Mouse (Mus musculus): ENCODE results near the gene Zfp282. TPM values are rescaled to one million over a fixed set of nuclear protein-coding genes. Genes with fewer than 3 reads are reported as not detected.
A peak's percentile ranks its signal among the peaks of the same experiment; 100 is the strongest.

Gene Zfp282
- 25.3 and 26.5 TPM in 2 replicates for polyA plus RNA-seq (2016; fragmentation: Nextera tagmentation; extraction: Ambion mirVana)

GRCm38 (mm10) chr6:47877058-47877457, at the start of gene Zfp282:
Gene Zfp282 (plus strand): TSS chr6:47877204.
- Histone ChIP-seq H3K27ac (peak within 1 kb of the TSS; percentile 99), H3K27me3 (no peaks in the 10 kb centered on the region), H3K4me2 (peak within 1 kb of the TSS; percentile 89), H3K9ac (replicated peaks) (peak within 1 kb of the TSS; percentile 98), H3K4me3 (replicated peaks) (peak within 1 kb of the TSS; percentile 91), H3K36me3 (peaks cover 28% of the 10 kb centered on the region), H3K4me1 (replicated peaks) (peaks cover 15% of the 10 kb centered on the region), H3K9me3 (no peaks in the 10 kb centered on the region)
- no peak; the same call in 1 of the 2 replicates for ATAC-seq (ENCODE audit: insufficient number of reproducible peaks, insufficient read depth, low FRiP score, low TSS enrichment, low read depth)
- 6% methylated on average over 9 of the region's 9 CpGs for WGBS

DNA sequence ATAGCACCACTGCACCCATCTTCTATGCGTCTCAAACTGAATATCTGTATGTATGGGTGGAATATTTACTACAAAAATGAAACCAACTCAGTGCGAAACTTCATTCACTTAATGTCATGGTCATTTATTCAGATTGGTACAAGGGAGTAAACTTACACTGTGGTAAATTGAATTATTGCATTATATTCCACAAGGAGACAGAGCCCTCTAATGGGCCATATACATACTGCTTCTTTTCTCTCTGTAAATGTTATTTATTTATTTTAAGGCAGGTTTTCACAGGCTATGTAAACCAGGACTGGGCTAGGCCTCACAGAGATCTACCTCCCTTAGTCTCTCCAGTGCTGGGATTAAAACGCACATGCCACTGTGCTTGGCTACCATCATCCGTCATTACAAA, 49.5 kb upstream of the Zfp282 start:
- no peak overlapping the region for H3K27ac ChIP-seq
- no peaks in the 10 kb centered on the region for H3K9me3 ChIP-seq
- no peak overlapping the region for H3K4me2 ChIP-seq
- no peak for ATAC-seq (ENCODE audit: insufficient number of reproducible peaks, insufficient read depth, low FRiP score, low TSS enrichment, low read depth)
- no peak overlapping the region for H3K4me3 ChIP-seq (replicated peaks)
- H3K4me1 ChIP-seq (replicated peaks), result peaks cover 5% of the 10 kb centered on the region; the same call in 1 of the 2 replicates
- peaks cover 32% of the 10 kb centered on the region for H3K36me3 ChIP-seq
- H3K27me3 ChIP-seq, result no peaks in the 10 kb centered on the region
- no peak overlapping the region for H3K9ac ChIP-seq (replicated peaks)
- WGBS, result 95% methylated on average over 4 of the region's 4 CpGs

GRCm38 (mm10) chr6:47828950-47829349, 48.1 kb upstream of the Zfp282 start:
- no peak overlapping the region for H3K4me3 ChIP-seq (replicated peaks)
- H3K4me1 ChIP-seq (replicated peaks), result peaks cover 5% of the 10 kb centered on the region; the same call in 1 of the 2 replicates
- no peaks in the 10 kb centered on the region for H3K27me3 ChIP-seq
- 20% methylated on average over 1 of the region's 1 CpGs for WGBS
- H3K36me3 ChIP-seq, result peaks cover 17% of the 10 kb centered on the region
- H3K9ac ChIP-seq (replicated peaks), result no peak overlapping the region
- no peaks in the 10 kb centered on the region for H3K9me3 ChIP-seq
- H3K27ac ChIP-seq, result no peak overlapping the region
- peak overlapping the region; percentile 60; the same call in 1 of the 2 replicates for H3K4me2 ChIP-seq
- ATAC-seq (ENCODE audit: insufficient number of reproducible peaks, insufficient read depth, low FRiP score, low TSS enrichment, low read depth), result no peak

DNA sequence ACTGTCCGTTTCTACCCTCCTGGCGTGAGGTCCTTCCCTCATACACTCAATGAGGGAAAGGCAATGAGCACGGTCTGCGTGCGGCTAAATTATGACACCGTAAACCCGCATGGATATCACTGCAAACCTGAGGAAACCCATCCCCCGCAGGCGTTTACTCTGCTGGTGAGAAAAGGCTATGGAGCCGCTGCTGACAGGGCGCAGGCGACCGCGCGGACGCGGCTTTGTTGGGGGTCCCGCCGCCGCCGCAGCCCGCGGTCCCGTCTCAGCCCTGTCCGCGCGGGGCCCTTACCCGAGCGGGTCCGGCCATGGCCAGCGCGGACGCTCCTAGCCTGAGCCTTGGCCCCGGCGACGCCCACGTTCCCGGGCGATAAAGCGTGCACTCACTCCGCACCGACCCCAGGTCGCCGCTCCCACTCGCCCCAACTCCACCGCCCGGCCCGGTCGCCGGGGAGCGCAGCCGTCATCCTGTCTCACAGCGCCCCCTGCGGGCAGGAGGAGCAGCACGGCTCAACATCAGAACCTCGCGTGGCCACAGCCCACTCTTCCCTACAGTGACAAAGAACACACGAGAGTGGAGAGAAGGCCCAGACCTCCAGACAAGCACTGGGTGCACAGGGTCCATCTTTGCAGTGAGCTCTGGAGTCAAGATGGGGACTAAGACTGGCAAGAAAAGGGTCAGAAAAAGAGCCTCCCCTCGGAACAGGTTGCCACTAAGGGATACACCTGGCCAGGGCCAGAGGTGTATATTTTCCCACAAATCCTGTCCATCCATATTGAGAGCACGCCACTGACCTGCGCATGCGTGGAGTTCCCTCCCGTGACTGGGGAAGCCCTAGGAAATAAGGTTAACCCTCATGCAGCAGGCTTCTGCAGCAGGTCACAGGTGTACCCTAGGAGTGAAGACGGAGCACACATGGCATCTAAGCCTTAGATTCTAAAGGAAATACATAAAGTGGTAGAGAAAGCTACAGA, 46.6 kb upstream of the Zfp282 start, which contains the start of gene Zfp786:
TSS of gene Zfp786 (minus strand) at position 764 of the 975 bp plus-strand sequence.
- Histone ChIP-seq H3K4me1 (replicated peaks) (peaks cover 5% of the 10 kb centered on the region; the same call in 1 of the 2 replicates), H3K27me3 (no peaks in the 10 kb centered on the region), H3K9me3 (no peaks in the 10 kb centered on the region), H3K36me3 (peaks cover 7% of the 10 kb centered on the region; the same call in 1 of the 2 replicates), H3K9ac (replicated peaks) (peak within 1 kb of the TSS; percentile 88), H3K4me3 (replicated peaks) (peak within 1 kb of the TSS; percentile 81), H3K27ac (peak within 1 kb of the TSS; percentile 86), H3K4me2 (peak within 1 kb of the TSS; percentile 60)
- 2% methylated on average over 64 of the region's 64 CpGs for WGBS
- peak; percentile 92 for ATAC-seq (ENCODE audit: insufficient number of reproducible peaks, insufficient read depth, low FRiP score, low TSS enrichment, low read depth)

DNA sequence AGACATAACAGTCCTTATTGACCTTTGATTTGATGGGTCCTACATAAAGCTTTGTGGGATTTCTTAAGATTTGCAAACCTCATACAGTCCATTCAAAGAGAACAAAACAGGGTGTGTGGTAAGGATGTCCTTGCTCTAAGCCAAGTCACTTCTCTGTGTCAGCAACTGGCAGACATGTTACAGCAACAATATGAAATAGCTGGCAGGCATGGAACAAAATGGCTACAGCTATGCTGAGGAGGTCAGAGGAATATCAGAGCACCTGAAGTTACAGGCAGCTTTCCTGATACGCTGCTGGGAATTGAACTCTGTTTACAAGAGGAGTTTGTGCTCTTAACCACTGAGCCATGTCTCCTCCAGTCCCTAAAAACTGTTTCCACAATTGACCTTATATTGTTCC, 44.8 kb upstream of the Zfp282 start:
- H3K27ac ChIP-seq, result no peak overlapping the region
- no peak for ATAC-seq (ENCODE audit: insufficient number of reproducible peaks, insufficient read depth, low FRiP score, low TSS enrichment, low read depth)

GRCm38 (mm10) chr6:47835482-47835983, 41.5 kb upstream of the Zfp282 start, which contains the start of gene Zfp398:
Gene Zfp398 (plus strand): TSS chr6:47835661.
- peak within 1 kb of the TSS; percentile 94 for H3K9ac ChIP-seq (replicated peaks)
- peak; percentile 93 for ATAC-seq (ENCODE audit: insufficient number of reproducible peaks, insufficient read depth, low FRiP score, low TSS enrichment, low read depth)
- H3K36me3 ChIP-seq, result peaks cover 3% of the 10 kb centered on the region; the same call in 1 of the 2 replicates
- peak within 1 kb of the TSS; percentile 93 for H3K4me3 ChIP-seq (replicated peaks)
- H3K27me3 ChIP-seq, result no peaks in the 10 kb centered on the region
- H3K9me3 ChIP-seq, result no peaks in the 10 kb centered on the region
- 0% methylated on average over 52 of the region's 52 CpGs for WGBS
- H3K27ac ChIP-seq, result peak within 1 kb of the TSS; percentile 96
- H3K4me2 ChIP-seq, result peak within 1 kb of the TSS; percentile 75
- peaks cover 7% of the 10 kb centered on the region; the same call in 1 of the 2 replicates for H3K4me1 ChIP-seq (replicated peaks)

More for the DNA sequence above, 44.8 kb upstream of the Zfp282 start:
- H3K4me1 ChIP-seq (replicated peaks), result peaks cover 12% of the 10 kb centered on the region; the same call in 1 of the 2 replicates
- H3K27me3 ChIP-seq, result no peaks in the 10 kb centered on the region
- no peak overlapping the region for H3K4me3 ChIP-seq (replicated peaks)
- H3K4me2 ChIP-seq, result no peak overlapping the region
- H3K9me3 ChIP-seq, result no peaks in the 10 kb centered on the region
- no peak overlapping the region for H3K9ac ChIP-seq (replicated peaks)
- 84% methylated on average over 1 of the region's 1 CpGs for WGBS
- H3K36me3 ChIP-seq, result no peaks in the 10 kb centered on the region

DNA sequence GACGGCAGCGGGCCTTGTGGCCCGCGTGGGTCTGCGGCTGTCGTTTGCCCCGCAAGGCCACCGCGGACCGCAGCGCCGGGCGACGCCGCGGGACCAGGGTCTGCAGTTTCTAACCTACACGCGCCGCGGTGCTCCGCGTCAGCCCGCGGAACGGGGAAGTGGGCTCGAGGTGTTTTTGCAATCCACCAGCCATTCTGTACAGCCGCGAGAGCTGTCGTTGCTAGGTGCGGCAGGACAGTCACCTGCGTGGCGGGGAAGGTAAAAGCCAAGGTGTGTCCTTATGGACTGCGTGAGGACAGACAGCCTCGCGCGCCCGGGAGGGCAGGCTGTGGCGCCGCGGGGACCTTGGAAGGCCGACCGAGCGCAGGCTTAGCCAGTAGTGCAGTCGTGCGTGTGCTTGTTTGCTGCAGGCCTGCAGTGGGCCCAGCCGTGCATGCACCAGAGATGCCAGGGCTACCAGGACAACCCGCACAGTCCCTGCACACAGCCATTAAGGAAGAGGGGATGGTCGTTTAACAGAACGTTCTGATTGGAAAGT, 41.0 kb upstream of the Zfp282 start:
- Histone ChIP-seq H3K4me3 (replicated peaks) (peak overlapping the region; percentile 93), H3K36me3 (peaks cover 7% of the 10 kb centered on the region; the same call in 1 of the 2 replicates), H3K4me1 (replicated peaks) (peaks cover 7% of the 10 kb centered on the region; the same call in 1 of the 2 replicates), H3K27me3 (no peaks in the 10 kb centered on the region), H3K4me2 (peak overlapping the region; percentile 75), H3K27ac (peak overlapping the region; percentile 96), H3K9ac (replicated peaks) (peak overlapping the region; percentile 94), H3K9me3 (no peaks in the 10 kb centered on the region)
- peak; percentile 79 for ATAC-seq (ENCODE audit: insufficient number of reproducible peaks, insufficient read depth, low FRiP score, low TSS enrichment, low read depth)
- under 1% methylated on average over 49 of the region's 49 CpGs for WGBS

- Histone ChIP-seq H3K27me3 (no peaks in the 10 kb centered on the region), H3K4me3 (replicated peaks) (no peak overlapping the region), H3K9ac (replicated peaks) (no peak overlapping the region), H3K27ac (no peak overlapping the region), H3K36me3 (peaks cover 7% of the 10 kb centered on the region; the same call in 1 of the 2 replicates), H3K9me3 (no peaks in the 10 kb centered on the region), H3K4me2 (no peak overlapping the region), H3K4me1 (replicated peaks) (peaks cover 7% of the 10 kb centered on the region; the same call in 1 of the 2 replicates)
- ATAC-seq (ENCODE audit: insufficient number of reproducible peaks, insufficient read depth, low FRiP score, low TSS enrichment, low read depth), result no peak
- WGBS, result 89% methylated on average over 2 of the region's 2 CpGs
Measured at GRCm38 (mm10) chr6:47837630-47838029, 39.4 kb upstream of the Zfp282 start.

DNA sequence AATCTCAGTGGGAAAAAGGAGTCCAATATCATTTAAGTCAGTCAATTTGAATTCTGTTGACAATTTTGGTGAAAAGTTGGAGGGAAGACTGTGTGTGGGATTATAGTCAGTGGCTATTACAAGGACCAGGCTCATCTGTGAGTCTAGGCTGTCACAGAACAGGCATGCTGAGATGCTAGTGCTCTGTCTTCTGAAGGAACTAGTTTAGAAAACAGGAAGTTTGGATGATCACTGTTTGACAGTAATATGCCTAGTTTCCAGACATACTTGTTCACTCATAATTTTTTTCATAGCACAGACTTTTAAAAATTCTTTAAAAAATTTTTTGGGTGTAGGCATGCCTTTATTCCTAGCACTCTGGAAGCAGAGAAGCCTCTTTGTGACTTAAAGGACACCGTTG, 35.9 kb upstream of the Zfp282 start:
- no peak overlapping the region for H3K4me2 ChIP-seq
- no peak overlapping the region for H3K4me3 ChIP-seq (replicated peaks)
- H3K9me3 ChIP-seq, result no peaks in the 10 kb centered on the region
- peaks cover 7% of the 10 kb centered on the region; the same call in 1 of the 2 replicates for H3K4me1 ChIP-seq (replicated peaks)
- peaks cover 11% of the 10 kb centered on the region; the same call in 1 of the 2 replicates for H3K36me3 ChIP-seq
- no peak overlapping the region for H3K27ac ChIP-seq
- no peak overlapping the region for H3K9ac ChIP-seq (replicated peaks)
- ATAC-seq (ENCODE audit: insufficient number of reproducible peaks, insufficient read depth, low FRiP score, low TSS enrichment, low read depth), result no peak
- WGBS, result 94% methylated on average over 1 of the region's 1 CpGs
- H3K27me3 ChIP-seq, result no peaks in the 10 kb centered on the region

DNA sequence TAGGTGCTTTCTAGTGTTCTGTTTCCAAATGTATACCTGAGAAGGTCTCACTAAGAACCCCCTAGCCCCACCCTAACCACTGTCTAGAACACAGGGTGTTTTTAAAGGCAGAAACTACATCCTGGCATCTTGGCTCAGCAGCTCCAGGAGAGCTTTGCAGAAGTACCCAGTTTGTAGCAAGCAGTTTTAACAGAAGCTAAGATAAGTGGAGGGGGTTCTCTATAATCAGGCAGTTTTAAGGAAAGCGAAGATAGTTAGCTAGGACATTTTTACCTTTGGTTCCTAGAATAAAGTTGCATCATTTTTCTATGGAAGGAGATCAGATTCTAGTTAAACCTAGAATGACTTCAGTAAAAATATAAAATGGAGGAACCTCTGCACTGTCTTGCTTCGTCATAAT, 35.2 kb upstream of the Zfp282 start:
- Histone ChIP-seq H3K27me3 (no peaks in the 10 kb centered on the region), H3K4me3 (replicated peaks) (no peak overlapping the region), H3K9me3 (no peaks in the 10 kb centered on the region), H3K36me3 (peaks cover 11% of the 10 kb centered on the region; the same call in 1 of the 2 replicates), H3K4me2 (no peak overlapping the region), H3K4me1 (replicated peaks) (0 out of 2 replicates have a peak, but pooled peaks cover 3% of the 10 kb centered on the region), H3K9ac (replicated peaks) (no peak overlapping the region), H3K27ac (no peak overlapping the region)
- no peak for ATAC-seq (ENCODE audit: insufficient number of reproducible peaks, insufficient read depth, low FRiP score, low TSS enrichment, low read depth)
- 93% methylated on average over 2 of the region's 2 CpGs for WGBS
